Mouse (Mus musculus) left cerebral cortex, postnatal 36 days (tissue): ENCODE measurements at regions not wholly inside any gene's neighbourhood (a gene's known extent, or its start where the extent isn't known, plus 50 kb on each side); places are given as distances from the start of the nearest gene placed in this dataset. TPM values are rescaled to one million over a fixed set of nuclear protein-coding genes. Genes with fewer than 3 reads are reported as not detected.

ENCODE experiments used
- microRNA-seq: library from miRNA; unstranded; fragments of <30 nt; microRNA quantifications from one replicate; pipeline ENCODE4 v1.2.0, GENCODE M21; 2022

Small RNA genes lying in the stretch of these regions (microRNA-seq; reads per million reads assigned to microRNA genes)
- not detected for gene Gm23881
